Mouse (Mus musculus) midbrain, embryonic 11.5 days (tissue): ENCODE results near the gene Gm28048. TPM values are rescaled to one million over a fixed set of nuclear protein-coding genes. Genes with fewer than 3 reads are reported as not detected.

Source experiments
- ATAC-seq: fragments of 200-750 bp; cut with Nextera tagmentation; 2 replicates; pipeline ENCODE4 v1.8.0; 2017; ENCODE audit warnings: moderate TSS enrichment, moderate library complexity; ENCODE audit not compliant: low FRiP score
- DNase-seq: peaks from one replicate; pipeline ENCODE4 v3.0.0; 2015; ENCODE audit warnings: low spot score; ENCODE audit errors: missing footprints
- H3K27ac ChIP-seq: fragments of 300-500 bp; sonication (generic); 2 replicates; pipeline ENCODE4 v1.5.1; 2014; ENCODE audit warnings: low read depth, low read length
- H3K27me3 ChIP-seq: fragments of 300-500 bp; sonication (generic); 2 replicates; pipeline ENCODE4 v1.6.1; 2014; ENCODE audit warnings: mild to moderate bottlenecking, low read length, moderate library complexity, mixed read lengths; ENCODE audit not compliant: control insufficient read depth, insufficient read depth
- H3K36me3 ChIP-seq: fragments of 300-500 bp; sonication (generic); 2 replicates; pipeline ENCODE4 v1.6.1; 2014; ENCODE audit warnings: mild to moderate bottlenecking, low read length, moderate library complexity, mixed read lengths; ENCODE audit not compliant: control insufficient read depth, insufficient read depth
- H3K4me1 ChIP-seq: fragments of 300-500 bp; sonication (generic); 2 replicates; pipeline ENCODE4 v1.6.1; 2014; ENCODE audit warnings: low read length; ENCODE audit not compliant: control insufficient read depth, insufficient read depth
- H3K4me2 ChIP-seq: fragments of 300-500 bp; sonication (generic); 2 replicates; pipeline ENCODE4 v1.6.1; 2014; ENCODE audit warnings: mild to moderate bottlenecking, moderate library complexity
- H3K4me3 ChIP-seq: fragments of 300-500 bp; sonication (generic); 2 replicates; pipeline ENCODE4 v1.5.1; 2014; ENCODE audit warnings: low read depth, low read length
- H3K9ac ChIP-seq: fragments of 300-500 bp; sonication (generic); 2 replicates; pipeline ENCODE4 v1.6.1; 2014; ENCODE audit warnings: low read length
- H3K9me3 ChIP-seq: fragments of 300-500 bp; sonication (generic); 2 replicates; pipeline ENCODE4 v1.6.1; 2016; ENCODE audit warnings: low read length; ENCODE audit not compliant: control insufficient read depth
- WGBS: fragments of 180-500 bp; shearing (Covaris S2); extraction: QIAGEN DNeasy Blood & Tissue Kit; methylation state at CpG from one replicate; pipeline ENCODE4 v1.1.7; 2014; 5-methylcytosine and 5-hydroxymethylcytosine counted together
- polyA plus RNA-seq: library from polyadenylated mRNA; unstranded; fragments of >200 nt; fragmentation: Nextera tagmentation; extraction: Ambion mirVana; gene quantifications from 2 replicates; pipeline ENCODE4 v1.2.1, GENCODE M21; 2014

Gm28048 gene
- polyA plus RNA-seq, 1 experiment from 2014 or later = 5.6 TPM

GRCm38 (mm10) chr11:22850077-22850476, 131.8 kb downstream of the Gm28048 start:
- WGBS = 83% methylated on average over 4 of the region's 4 CpGs
- Histone ChIP-seq H3K9ac (no peak overlapping the region), H3K4me1 (no peaks in the 10 kb centered on the region), H3K4me3 (no peak overlapping the region), H3K4me2 (no peak overlapping the region), H3K36me3 (no peaks in the 10 kb centered on the region), H3K9me3 (no peaks in the 10 kb centered on the region), H3K27me3 (no peaks in the 10 kb centered on the region), H3K27ac (no peak overlapping the region)
- ATAC-seq (no peak), DNase-seq (no peak)

GRCm38 (mm10) chr11:22848649-22849195, 133.2 kb downstream of the Gm28048 start:
- DNase-seq (no peak), ATAC-seq (no peak)
- Histone ChIP-seq H3K36me3 (no peaks in the 10 kb centered on the region), H3K4me3 (no peak overlapping the region), H3K27me3 (no peaks in the 10 kb centered on the region), H3K4me1 (no peaks in the 10 kb centered on the region), H3K4me2 (no peak overlapping the region), H3K9me3 (no peaks in the 10 kb centered on the region), H3K27ac (no peak overlapping the region), H3K9ac (no peak overlapping the region)
- WGBS = 93% methylated on average over 5 of the region's 5 CpGs

- no peaks in the 10 kb centered on the region for H3K36me3 ChIP-seq
- ATAC-seq (no peak), DNase-seq (no peak)
- H3K27me3 ChIP-seq = no peaks in the 10 kb centered on the region
- H3K9me3 ChIP-seq = no peaks in the 10 kb centered on the region
- no peak overlapping the region for H3K4me2 ChIP-seq
- WGBS = 71% methylated on average over 8 of the region's 8 CpGs
- no peak overlapping the region for H3K4me3 ChIP-seq
- H3K9ac ChIP-seq = no peak overlapping the region
- no peaks in the 10 kb centered on the region for H3K4me1 ChIP-seq
- H3K27ac ChIP-seq = no peak overlapping the region
These were observed 133.9 kb downstream of the Gm28048 start for GRCm38 (mm10) chr11:22847732-22848648.

- no peak overlapping the region for H3K4me3 ChIP-seq
- H3K4me2 ChIP-seq = no peak overlapping the region
- H3K36me3 ChIP-seq = no peaks in the 10 kb centered on the region
- H3K9me3 ChIP-seq = no peaks in the 10 kb centered on the region
- no peaks in the 10 kb centered on the region for H3K4me1 ChIP-seq
- WGBS = 64% methylated on average over 8 of the region's 8 CpGs
- DNase-seq (no peak), ATAC-seq (no peak)
- no peak overlapping the region for H3K27ac ChIP-seq
- no peak overlapping the region for H3K9ac ChIP-seq
- H3K27me3 ChIP-seq = no peaks in the 10 kb centered on the region
These were observed 134.7 kb downstream of the Gm28048 start for GRCm38 (mm10) chr11:22846960-22847731.

GRCm38 (mm10) chr11:22846093-22846835, 135.6 kb downstream of the Gm28048 start:
- Histone ChIP-seq H3K4me3 (no peak overlapping the region), H3K27ac (no peak overlapping the region), H3K4me1 (no peaks in the 10 kb centered on the region), H3K9me3 (no peaks in the 10 kb centered on the region), H3K4me2 (no peak overlapping the region), H3K9ac (no peak overlapping the region), H3K27me3 (no peaks in the 10 kb centered on the region), H3K36me3 (no peaks in the 10 kb centered on the region)
- no peak for ATAC-seq
- DNase-seq = no peak
- 70% methylated on average over 6 of the region's 6 CpGs for WGBS

- DNase-seq = no peak
- H3K27me3 ChIP-seq = no peaks in the 10 kb centered on the region
- no peak overlapping the region for H3K27ac ChIP-seq
- H3K36me3 ChIP-seq = no peaks in the 10 kb centered on the region
- H3K4me3 ChIP-seq = no peak overlapping the region
- H3K9me3 ChIP-seq = no peaks in the 10 kb centered on the region
- ATAC-seq = no peak
- 76% methylated on average over 4 of the region's 4 CpGs for WGBS
- no peak overlapping the region for H3K4me2 ChIP-seq
- no peak overlapping the region for H3K9ac ChIP-seq
- no peaks in the 10 kb centered on the region for H3K4me1 ChIP-seq
These were observed 136.9 kb downstream of the Gm28048 start for GRCm38 (mm10) chr11:22844754-22845718.

- no peak for ATAC-seq
These were observed 142.4 kb downstream of the Gm28048 start for GRCm38 (mm10) chr11:22839456-22839855.

GRCm38 (mm10) chr11:22838361-22838760, 143.5 kb downstream of the Gm28048 start:
- WGBS = 62% methylated on average over 1 of the region's 1 CpGs

More at GRCm38 (mm10) chr11:22839456-22839855, 142.4 kb downstream of the Gm28048 start:
- Histone ChIP-seq H3K9me3 (no peaks in the 10 kb centered on the region), H3K4me2 (no peak overlapping the region), H3K36me3 (no peaks in the 10 kb centered on the region), H3K27me3 (no peaks in the 10 kb centered on the region), H3K9ac (no peak overlapping the region), H3K27ac (no peak overlapping the region), H3K4me3 (no peak overlapping the region), H3K4me1 (no peaks in the 10 kb centered on the region)
- 76% methylated on average over 3 of the region's 3 CpGs for WGBS
- DNase-seq = no peak

More at GRCm38 (mm10) chr11:22838361-22838760, 143.5 kb downstream of the Gm28048 start:
- Histone ChIP-seq H3K9me3 (no peaks in the 10 kb centered on the region), H3K36me3 (no peaks in the 10 kb centered on the region), H3K4me2 (no peak overlapping the region), H3K9ac (no peak overlapping the region), H3K27me3 (no peaks in the 10 kb centered on the region), H3K4me3 (no peak overlapping the region), H3K27ac (no peak overlapping the region), H3K4me1 (no peaks in the 10 kb centered on the region)
- DNase-seq (peak; percentile 62), ATAC-seq (no peak)
